Mouse (Mus musculus): ENCODE measurements around the gene Opcml.

DNA sequence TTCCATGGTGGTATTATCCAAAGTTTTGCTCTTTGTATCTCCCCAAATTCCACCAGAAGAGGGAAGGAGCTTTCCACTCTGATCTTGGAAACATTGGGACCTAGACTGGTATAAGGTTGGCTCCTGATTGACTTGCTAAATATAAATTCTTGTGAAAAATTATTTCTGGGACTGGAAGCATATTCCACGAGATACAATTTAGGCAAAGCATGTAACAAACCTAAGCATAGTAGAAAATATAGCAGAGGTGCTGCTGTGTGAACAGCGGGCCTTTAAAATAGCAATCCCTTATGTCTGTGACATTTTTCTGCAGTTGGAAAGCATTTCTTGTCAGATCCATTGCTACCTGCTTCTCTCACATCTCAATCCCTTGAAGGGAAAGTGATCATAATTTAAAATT is 661.9 kb downstream of the Opcml start:
- no peak for TF ChIP-seq CTCF (IDR thresholded peaks at IDR 0.05; ENCODE audit: control insufficient read depth, insufficient read depth, insufficient read length)
- no peak for TF ChIP-seq USF1 (IDR thresholded peaks at IDR 0.05; ENCODE audit: low read depth)
- no peak for TF ChIP-seq MAX (IDR thresholded peaks at IDR 0.05)
- no peak for TF ChIP-seq CEBPB (IDR thresholded peaks at IDR 0.05; ENCODE audit: low read depth)
- no peak for TF ChIP-seq MYOD1 (IDR thresholded peaks at IDR 0.05; ENCODE audit: control insufficient read depth, insufficient read length, low read depth)
- no peak for TF ChIP-seq MYOG (IDR thresholded peaks at IDR 0.05; ENCODE audit: control insufficient read depth, extremely low read depth, insufficient read length)
- no peak for TF ChIP-seq FOSL1 (IDR thresholded peaks at IDR 0.05; ENCODE audit: insufficient read depth, low read length, poor library complexity, severe bottlenecking)
